Mouse (Mus musculus): ENCODE results near the gene Cdkn1b. TPM values are rescaled to one million over a fixed set of nuclear protein-coding genes. Genes with fewer than 3 reads are reported as not detected.

Cdkn1b gene
- total RNA-seq, 1 experiment from 2014 or later: 377 TPM

DNA sequence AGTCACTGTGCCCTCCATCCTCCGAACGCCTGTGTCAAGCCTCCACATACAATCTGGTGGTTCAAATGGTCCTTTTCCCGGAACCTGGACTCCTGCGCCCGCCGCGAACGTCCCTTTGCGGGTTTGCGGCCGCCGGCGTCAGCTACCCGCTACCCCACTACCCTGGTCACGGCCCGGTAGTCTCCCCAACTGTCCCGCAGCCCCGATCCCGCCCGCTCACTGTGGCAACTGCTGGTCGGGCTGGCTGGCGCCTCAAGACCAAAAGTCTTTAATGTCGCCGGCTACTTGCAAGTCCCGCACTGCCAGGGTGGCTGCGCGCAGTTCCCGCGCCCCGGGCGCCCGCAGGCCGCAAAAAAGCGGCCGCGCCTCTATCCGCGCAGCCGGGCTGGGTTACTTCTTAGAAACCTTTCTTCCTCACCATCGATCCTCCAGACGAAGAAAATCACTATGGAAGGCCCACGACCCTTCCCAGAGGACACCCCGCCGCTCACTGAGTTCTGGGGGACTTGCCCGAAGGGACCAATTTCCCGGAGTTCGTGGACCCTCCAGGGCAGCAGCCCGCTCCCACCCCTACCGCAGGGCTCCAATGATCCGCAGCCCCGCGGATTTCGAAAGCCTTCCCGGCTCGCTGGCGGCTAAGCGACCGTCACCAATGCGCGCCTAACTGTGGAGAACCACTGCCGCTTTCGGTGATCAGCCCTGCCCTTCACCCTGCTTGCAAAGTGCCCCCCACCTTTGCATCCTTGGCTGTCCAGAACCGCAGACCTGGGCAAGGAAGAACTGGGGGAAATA, 6.8 kb downstream of the Cdkn1b start:
- ATAC-seq (ENCODE audit: extremely low read depth, insufficient number of reproducible peaks, low FRiP score, poor library complexity, severe bottlenecking): peak; percentile 14; the same call in 1 of the 2 replicates

DNA sequence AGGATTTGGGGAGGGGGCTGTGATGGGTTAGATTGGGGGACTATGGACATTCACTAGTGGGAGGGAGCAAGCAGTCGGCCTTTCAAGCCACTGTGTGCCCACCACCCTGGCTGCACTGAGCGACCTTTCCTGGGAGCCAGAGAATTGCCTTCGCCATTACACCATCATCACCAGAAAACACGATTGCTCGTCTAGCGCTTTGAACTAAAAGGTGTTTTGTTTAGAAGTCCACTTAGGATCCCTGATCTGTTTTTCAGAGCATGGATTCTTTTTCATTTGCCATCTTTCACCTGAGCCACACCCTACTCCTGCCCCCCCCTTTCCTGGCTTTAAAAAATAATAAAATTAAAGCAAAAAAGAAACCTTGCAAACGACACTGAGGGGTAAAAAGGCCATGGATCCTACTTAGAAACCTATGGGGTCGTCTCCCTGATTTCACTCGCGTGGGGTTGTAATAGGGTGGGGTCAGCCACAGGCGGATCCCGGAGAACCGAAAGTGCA, 7.4 kb downstream of the Cdkn1b start:
- ATAC-seq (ENCODE audit: extremely low read depth, insufficient number of reproducible peaks, low FRiP score, poor library complexity, severe bottlenecking): no peak

DNA sequence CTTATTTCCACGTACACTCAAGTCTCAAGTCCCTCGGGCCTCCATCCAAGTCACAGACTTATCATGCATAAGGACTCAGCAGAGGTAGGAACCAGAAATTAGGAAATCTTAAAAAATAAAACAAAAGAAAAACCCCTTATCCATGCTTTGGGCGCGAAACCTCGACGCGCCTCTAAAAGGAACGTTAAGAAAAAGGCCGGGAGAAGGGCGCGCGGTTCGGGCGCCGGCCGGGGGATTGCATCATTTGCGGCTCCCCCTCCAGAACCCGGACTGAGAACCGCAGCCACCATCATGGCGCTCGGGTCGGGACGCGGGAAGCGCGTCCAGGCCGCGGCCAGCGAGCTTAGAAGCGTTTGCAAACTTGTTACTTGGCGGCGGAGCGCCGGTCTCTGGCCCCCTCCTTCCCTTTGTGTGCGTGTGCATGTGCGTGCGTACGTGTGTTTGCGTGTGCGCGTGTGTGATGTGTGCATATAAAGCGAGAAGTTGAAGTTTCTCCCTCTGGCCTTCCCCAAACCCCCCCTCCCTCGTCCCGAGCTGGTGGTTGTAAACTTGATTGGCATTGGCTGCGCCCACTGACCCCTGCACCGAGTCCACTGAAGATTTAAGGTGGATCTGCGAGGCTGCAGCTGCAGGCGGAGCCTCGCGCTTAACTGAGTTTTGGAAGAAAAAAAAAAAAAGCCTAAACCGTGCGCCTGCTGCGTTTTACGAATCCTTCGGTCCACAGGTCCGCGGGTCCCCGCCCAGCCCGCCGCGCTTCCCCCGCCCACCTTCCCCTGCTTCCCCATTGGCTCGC, 8.1 kb downstream of the Cdkn1b start:
- peak; percentile 81 for ATAC-seq (ENCODE audit: extremely low read depth, insufficient number of reproducible peaks, low FRiP score, poor library complexity, severe bottlenecking)

DNA sequence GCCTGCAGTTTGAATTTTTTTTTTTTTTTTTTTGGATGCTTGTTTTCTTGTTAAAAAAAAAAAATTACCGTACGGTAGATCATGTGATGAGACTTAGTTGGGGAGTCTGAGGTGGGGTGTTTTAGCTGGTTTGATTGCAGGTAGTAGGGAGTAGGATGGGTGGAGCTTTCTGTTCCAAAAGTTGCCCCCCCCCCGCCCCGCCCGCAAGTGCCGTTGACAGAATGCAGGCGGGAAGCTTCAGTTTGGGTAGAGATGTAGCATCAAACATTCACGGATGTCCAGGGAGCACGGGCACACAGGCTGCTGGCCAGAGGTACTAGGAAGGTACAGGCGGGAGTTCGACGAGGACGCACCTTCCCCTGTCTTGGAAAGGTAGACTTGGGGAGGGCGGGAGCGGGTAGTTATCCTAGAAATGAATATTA, 8.7 kb downstream of the Cdkn1b start:
- ATAC-seq (ENCODE audit: extremely low read depth, insufficient number of reproducible peaks, low FRiP score, poor library complexity, severe bottlenecking): peak; percentile 5; the same call in 1 of the 2 replicates

DNA sequence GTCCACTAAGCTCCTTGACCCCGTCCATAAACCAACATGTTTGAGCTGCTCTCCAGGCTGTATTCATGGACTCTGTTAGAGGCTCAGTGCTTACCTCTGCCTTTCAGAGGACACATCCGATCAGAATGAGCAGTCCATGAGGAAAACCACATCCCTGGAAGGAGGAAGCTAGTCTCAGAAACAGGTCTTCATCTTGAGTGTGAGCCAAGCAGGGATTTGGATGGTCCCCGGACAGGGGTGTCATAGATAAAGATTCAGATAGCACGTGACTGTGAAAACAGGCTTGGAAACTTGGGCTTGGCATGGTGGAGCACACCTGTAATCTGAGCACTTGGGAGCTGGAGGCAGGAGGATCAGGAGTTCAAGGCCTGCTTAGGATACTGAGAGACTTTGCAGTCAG, 9.7 kb downstream of the Cdkn1b start:
- ATAC-seq (ENCODE audit: extremely low read depth, insufficient number of reproducible peaks, low FRiP score, poor library complexity, severe bottlenecking): no peak

DNA sequence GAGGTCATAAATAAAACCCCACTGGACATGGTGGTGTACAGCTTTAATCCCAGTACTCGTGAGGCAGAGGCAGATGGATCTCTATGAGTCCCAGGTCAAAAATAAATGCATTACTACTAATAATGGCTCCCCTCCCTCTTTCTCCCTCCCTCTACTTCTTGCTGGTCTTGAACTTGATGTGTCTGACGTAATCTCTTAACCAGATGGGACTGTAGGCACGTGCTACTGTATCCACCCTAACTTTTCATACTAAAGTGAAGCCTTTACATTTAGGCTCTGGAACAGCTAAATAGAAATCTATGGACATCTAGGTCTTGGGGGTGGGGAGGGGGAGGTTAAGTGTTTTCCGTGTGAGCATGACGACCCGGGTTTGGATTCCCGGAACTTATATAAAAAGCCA, 10.2 kb downstream of the Cdkn1b start:
- no peak for ATAC-seq (ENCODE audit: extremely low read depth, insufficient number of reproducible peaks, low FRiP score, poor library complexity, severe bottlenecking)

DNA sequence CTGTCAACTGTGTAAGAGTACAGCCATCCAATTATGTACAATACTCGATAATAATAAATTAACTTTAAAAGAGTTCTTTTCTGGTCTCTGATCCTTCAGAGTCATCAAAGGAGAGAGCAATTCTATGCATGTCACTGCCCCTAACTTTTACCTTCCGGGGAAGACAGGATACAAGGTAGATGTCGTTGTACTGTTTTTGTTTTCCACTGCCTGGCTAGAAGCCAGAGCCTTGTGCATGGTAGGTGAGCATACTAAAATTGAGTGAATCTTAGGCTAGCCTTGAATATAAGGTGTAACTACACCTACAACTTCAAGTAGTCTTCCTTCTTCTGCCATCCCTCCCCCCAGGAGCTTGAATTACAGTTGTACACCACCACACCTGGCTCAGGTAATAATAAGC, 10.9 kb downstream of the Cdkn1b start:
- no peak for ATAC-seq (ENCODE audit: extremely low read depth, insufficient number of reproducible peaks, low FRiP score, poor library complexity, severe bottlenecking)

DNA sequence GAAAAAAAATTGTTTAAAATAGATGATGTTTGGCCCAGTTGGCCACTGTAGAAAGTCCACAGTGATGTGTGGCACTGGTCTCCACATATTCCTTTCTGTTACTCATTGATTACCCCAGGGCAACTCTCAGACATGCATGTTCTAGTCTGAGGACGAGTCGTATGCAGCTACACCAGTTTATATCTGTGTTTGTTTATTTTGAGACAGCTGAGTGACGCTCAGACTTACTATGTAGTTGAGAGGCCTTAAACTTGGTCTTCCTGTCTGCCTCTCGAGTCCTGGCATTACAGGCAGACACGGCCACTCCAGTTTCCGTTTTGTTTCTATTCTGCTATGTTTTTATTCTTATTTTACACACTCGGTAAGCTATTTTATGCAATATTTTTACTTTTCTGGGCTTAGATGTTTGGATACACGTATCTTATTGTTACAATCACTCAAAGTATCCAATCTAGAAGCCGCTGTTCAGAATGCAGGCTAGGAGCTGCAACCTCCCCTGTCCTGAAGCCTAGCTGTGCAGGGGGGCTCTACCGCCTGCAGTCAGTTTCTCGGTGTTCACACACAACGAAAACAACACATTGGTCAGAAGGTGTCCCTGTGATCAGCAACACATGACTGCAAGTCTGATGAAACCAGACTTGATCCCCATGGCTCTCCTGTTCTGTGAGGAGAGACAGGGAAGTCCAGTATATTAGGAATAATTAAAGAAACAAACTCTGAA, 12.4 kb downstream of the Cdkn1b start:
- ATAC-seq (ENCODE audit: extremely low read depth, insufficient number of reproducible peaks, low FRiP score, poor library complexity, severe bottlenecking): no peak

DNA sequence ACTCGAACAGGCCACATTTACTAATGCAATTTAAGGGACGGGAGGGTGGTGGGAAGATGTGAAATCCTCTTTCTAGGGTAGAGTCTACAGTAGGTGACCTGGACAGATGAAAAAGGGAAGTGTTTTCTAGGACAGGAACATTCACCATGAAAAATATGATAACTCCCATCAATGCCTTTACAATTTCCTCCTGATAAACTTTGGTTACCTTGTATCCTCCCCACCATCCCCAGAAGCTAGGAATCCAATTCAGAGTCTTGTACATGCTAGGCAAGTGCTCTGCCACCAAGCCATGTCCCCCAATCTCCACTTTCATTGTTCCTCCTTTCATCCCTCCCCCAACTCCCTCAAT, 13.0 kb downstream of the Cdkn1b start:
- no peak for ATAC-seq (ENCODE audit: extremely low read depth, insufficient number of reproducible peaks, low FRiP score, poor library complexity, severe bottlenecking)

DNA sequence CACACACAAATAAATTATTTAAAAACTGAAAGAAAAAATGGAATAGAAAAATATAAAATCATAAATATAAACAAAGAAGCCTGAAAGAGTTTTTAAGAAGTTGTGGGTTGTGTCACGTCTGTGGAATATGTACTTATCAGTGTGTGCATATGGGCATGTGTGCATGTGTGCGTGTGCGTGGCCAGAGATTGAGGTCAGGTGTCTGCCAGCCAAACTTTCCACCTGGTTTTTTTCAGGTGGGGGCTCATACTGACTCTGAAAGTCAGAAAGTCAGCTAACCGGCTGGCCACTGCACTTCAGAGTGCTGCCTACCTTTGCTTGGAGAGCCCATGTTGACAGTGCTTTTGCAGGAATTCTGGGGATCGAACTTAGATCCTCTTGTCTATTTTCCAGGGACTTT, 14.1 kb downstream of the Cdkn1b start:
- ATAC-seq (ENCODE audit: extremely low read depth, insufficient number of reproducible peaks, low FRiP score, poor library complexity, severe bottlenecking): no peak

DNA sequence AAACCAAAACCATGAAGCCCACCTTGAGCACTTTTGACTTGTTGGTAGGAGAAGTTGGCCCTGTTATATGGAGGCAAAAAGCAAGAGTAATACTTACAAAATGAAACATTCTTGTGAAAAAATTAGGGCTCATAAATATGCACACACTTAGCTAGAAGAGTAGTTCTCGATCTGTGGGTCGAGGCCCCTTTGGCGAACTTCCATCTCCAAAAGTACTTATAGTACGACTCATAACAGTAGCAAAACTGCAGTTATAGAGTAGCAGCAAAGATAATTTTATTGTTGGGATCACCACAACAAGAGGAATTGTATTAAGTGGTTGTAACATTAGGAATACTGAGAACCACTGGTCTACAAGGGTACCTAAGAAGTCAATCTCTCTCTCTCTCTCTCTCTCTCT, 19.6 kb downstream of the Cdkn1b start:
- ATAC-seq (ENCODE audit: extremely low read depth, insufficient number of reproducible peaks, low FRiP score, poor library complexity, severe bottlenecking): no peak

DNA sequence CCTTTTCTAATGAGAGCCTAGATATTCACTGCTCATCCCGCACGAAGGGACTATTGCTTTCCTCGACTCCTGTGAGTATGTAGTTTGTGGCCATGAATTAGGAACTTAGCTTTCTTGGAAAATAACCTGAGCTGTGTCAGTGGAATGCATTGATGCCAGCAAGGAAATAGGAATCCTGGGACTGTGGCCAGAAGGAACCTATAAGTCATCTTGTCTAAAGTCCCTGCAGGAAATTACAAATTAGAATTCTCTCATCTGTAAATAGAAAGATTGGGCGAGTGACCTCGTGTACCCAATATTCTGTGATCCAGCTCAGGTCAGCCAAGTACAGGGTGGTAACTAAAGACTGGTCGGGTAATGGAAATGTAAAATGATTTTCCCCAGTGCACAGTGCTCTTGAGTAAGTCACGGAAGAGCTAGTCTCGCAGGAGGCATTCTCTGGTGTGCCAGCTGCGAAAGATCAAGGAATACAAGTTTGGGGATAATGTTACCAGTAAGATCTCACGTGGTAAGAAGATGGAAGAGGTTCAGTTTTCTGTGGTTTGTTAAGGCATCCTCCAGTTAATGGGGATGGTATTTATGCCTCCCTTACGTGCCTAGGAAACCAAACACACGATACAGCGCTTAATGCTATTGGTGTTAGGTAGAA, 23.7 kb downstream of the Cdkn1b start:
- no peak for ATAC-seq (ENCODE audit: extremely low read depth, insufficient number of reproducible peaks, low FRiP score, poor library complexity, severe bottlenecking)

DNA sequence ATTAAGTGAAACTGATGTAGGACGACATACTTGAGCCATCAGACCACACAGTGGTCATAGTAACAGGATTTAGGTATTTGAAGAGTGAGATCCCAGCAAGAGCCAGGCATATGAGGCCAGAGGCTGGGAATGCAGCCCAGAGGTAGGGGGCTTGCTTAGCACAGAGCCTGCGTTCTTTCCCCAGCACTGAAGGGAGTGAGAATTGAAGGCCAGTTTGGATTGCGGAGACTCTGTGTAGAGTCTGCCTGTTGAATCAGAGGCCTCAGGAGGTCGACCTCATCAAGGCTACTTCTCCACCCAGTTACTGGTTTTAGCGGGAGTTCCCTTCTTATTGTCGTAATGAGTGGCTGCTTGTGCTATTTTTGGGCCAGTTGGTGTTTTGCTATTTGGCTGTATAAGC, 25.9 kb downstream of the Cdkn1b start:
- ATAC-seq (ENCODE audit: extremely low read depth, insufficient number of reproducible peaks, low FRiP score, poor library complexity, severe bottlenecking): no peak

DNA sequence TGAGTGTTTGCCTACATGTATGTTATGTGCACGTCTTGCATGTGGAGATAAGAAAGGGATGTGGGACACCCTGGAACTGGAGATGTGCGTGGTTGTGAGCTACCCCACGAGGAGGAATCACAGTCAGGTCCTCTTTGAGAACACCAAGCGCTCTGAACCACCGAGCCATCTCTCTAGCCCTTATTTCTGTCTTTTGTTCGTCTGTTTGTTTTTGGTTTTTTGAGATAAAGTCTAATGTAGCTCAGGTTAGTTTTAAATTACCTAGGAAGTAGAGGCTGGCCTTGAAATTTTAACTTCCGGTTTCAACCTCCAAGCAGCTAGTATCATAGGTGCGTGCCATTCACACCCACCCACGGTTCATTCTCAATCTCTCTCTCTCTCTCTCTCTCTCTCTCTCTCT, 26.7 kb downstream of the Cdkn1b start:
- no peak for ATAC-seq (ENCODE audit: extremely low read depth, insufficient number of reproducible peaks, low FRiP score, poor library complexity, severe bottlenecking)

DNA sequence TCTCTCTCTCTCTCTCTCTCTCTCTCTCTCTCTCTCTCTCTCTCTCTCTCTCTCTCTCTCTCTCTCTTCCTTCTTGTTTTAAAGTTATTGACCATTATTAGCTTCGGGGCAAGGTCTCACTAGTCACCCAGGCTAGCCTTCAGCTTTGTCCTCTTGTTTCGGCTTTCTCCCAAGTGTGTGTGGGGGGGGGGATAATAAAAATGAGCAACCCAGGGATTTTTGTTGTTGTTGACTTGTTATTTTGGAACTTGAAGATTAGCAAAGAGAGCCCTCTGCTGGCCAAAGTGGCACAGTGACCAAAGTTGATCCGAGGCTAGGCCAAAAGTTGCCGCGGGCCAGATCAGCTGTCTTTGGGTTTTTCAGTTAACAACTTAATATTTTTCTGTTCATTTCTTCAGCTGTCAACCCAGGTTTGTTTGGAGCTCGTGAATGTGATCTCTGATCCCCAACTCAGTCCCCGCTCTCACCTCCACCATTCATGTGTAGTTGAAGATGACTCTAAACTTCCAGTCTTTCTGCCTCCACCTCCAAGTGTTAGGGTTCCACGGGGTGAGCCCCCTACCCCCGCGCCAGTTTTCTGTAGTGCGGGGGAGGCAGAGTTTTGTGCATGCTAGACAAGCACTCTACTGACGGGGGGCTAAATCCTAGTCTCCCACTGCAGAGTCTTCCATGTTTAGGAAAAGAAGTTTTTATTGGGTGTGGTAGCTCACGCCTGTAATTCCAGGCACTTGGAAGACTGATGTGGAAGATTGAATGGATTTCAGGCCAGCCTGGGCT, 27.3 kb downstream of the Cdkn1b start:
- ATAC-seq (ENCODE audit: extremely low read depth, insufficient number of reproducible peaks, low FRiP score, poor library complexity, severe bottlenecking): peak; percentile 88

DNA sequence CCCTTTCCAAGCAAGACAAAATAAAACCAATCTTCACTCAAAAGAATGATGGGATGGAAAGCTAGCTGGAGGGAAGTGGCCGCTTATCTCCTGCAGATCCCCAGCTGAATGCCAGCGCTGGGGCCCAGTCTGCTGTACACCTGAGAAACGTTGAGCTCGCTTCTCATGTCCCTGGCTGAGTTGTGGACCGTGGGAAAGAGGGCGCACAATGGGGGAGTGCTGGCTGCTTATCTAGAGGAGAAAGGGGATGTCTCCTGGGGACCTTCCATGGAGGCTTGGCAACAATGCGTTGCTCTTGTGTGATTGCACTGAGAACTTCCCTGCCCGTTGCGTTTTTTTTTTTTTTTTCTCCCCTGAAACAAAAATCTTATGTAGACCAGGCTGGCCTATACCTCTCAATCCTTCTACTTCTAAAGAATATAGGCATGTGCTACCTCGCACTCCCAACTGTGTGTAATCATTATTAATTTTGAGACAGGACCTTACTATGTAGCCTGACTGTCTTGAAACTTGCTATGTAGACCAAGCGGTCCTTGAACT, 28.4 kb downstream of the Cdkn1b start:
- ATAC-seq (ENCODE audit: extremely low read depth, insufficient number of reproducible peaks, low FRiP score, poor library complexity, severe bottlenecking): no peak

DNA sequence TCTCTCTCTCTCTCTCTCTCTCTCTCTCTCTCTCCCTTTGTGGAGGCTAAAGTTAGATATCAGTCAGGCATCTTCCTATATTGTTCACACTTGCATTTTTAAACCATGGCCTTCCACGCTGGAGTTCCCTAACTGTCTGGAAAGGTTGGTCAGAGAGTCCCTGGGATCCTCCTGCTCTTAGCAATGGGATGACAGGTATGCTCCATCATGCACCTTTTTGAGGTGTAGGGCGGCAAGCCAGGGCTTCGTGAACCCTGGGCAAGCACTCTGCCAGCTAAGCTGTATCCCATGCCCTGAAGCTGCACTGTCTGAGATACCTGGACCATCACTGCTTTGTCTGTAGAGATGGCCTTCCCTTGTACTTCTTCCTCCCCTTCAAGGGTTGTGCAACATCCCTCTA, 29.0 kb downstream of the Cdkn1b start:
- ATAC-seq (ENCODE audit: extremely low read depth, insufficient number of reproducible peaks, low FRiP score, poor library complexity, severe bottlenecking): no peak

DNA sequence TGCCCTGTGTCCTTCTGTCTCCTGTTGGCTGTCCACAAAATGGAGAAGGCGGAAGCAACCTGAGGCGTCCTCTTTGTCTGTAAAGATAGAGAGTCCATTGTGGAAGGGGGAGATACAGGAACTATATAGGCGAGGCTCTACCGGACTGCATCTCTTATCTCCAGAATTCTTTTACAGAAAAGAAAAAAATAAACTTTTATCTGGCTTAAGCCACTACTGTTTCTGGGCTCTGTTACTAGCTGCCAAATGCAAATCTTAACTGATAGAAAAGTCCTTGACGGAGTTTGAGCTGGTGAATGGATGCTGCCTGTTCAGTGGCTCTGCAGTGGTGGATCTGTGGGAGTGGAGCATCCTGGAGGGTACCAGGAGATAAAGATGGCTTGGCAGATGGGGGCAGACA, 31.2 kb downstream of the Cdkn1b start:
- no peak for ATAC-seq (ENCODE audit: extremely low read depth, insufficient number of reproducible peaks, low FRiP score, poor library complexity, severe bottlenecking)
